15 mouse cellular contexts compared by ENCODE assay signal in the genomic region with DNA sequence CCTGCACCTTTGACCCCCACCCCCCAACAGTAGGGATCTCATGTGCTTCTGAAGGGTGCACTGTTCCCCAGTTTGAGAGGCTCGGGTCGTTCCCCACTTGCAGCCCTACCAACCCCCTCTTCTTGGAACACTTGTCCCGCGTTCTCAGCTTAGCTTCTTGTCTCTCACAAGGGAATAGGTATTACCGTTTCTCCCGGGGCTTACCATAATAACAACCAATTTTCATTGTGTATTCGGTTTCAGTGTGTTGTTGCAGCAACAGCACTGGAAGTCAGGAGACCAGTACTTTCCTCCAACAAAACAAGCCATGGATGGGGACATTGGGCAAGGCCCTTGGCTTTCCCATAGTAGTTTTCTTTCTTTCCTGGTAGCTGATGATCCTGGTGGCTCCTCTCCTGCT.
"Had no signal": no experiment of that assay in that cellular context is flagged by ENCODE, and none has a peak within 500 bp of the region (broad histone marks: within the 10 kb centered on the region; RNA-seq: fewer than 3 reads in every experiment).

No protein-coding gene starts in this region.

- H3K4me1 ChIP-seq: lung, embryonic 15.5 days; midbrain, embryonic 12.5 days; neural tube, embryonic 13.5 days; stomach, embryonic 15.5 days had no signal

- H3K4me3 ChIP-seq: left cerebral cortex, adult 2 months; liver, embryonic 13.5 days; lung, embryonic 15.5 days; midbrain, embryonic 12.5 days; neural tube, embryonic 13.5 days; stomach, embryonic 15.5 days had no signal

- H3K9ac ChIP-seq: liver, embryonic 13.5 days; liver, postnatal 0 days; lung, embryonic 15.5 days; midbrain, embryonic 12.5 days; neural tube, embryonic 13.5 days; stomach, embryonic 15.5 days had no signal

- H3K27me3 ChIP-seq: liver, embryonic 13.5 days; lung, embryonic 15.5 days; midbrain, embryonic 12.5 days; stomach, embryonic 15.5 days had no signal

- H3K36me3 ChIP-seq: liver, embryonic 13.5 days; lung, embryonic 15.5 days; midbrain, embryonic 12.5 days; neural tube, embryonic 13.5 days; stomach, embryonic 15.5 days had no signal

- H3K4me2 ChIP-seq: liver, embryonic 13.5 days; lung, embryonic 15.5 days; midbrain, embryonic 12.5 days; neural tube, embryonic 13.5 days; stomach, embryonic 15.5 days had no signal

- H3K9me3 ChIP-seq: liver, embryonic 13.5 days; lung, embryonic 15.5 days; midbrain, embryonic 12.5 days; neural tube, embryonic 13.5 days; stomach, embryonic 15.5 days had no signal

- DNase-seq: kidney, postnatal 25 days; liver; liver, embryonic 13.5 days; liver, postnatal 0 days; lung, postnatal 14 days; retina, postnatal 1 day; right cerebral cortex, postnatal 4 days; thymus, adult 2 months; thymus, postnatal 25 days had no signal

- ATAC-seq: liver, postnatal 0 days; midbrain, embryonic 16.5 days had no signal

- H3K27ac ChIP-seq: left cerebral cortex, adult 2 months; liver, embryonic 13.5 days; lung, embryonic 15.5 days; midbrain, embryonic 12.5 days; neural tube, embryonic 13.5 days; stomach, embryonic 15.5 days had no signal
